Mouse (Mus musculus): ENCODE measurements around the gene Serping1. TPM values are rescaled to one million over a fixed set of nuclear protein-coding genes. Genes with fewer than 3 reads are reported as not detected.

The Serping1 gene
- total RNA-seq, 2 experiments from 2014 or later, result not detected

DNA sequence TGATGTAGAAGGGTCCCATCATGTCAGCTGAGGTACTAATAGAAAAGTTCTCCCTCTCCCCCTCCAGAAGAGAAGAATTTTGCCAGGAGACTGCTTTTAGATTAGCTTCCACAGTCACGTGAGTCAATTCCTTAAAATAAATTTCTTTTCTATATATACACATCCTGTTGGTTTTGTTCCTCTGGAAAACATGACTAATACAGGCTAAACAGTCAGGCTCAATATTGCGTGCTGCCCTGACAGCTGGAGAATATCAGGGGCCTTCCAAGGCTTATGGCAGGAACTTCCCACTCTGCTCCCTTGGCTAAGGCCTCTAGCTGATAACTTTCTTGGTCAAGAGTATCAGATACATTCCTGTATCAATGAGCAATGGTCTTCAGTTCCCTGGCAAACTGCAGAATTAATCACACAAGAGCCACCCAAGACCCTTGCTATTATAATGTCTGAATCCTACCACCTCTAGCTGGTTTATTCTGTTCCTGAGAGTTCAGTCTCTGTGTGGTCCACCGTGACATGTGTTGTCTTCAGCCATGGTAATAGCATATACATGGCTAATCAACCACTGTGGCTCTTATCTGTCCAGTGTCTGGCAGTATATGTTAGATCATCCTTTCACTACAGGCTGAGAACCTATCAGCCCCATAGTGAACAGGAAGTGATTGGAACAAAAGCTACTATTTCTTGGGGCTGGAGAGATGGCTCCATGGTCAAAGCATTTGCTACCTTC is 8.8 kb upstream of the Serping1 start:
- no peak for ATAC-seq (replicated peaks; ENCODE audit: poor library complexity)

DNA sequence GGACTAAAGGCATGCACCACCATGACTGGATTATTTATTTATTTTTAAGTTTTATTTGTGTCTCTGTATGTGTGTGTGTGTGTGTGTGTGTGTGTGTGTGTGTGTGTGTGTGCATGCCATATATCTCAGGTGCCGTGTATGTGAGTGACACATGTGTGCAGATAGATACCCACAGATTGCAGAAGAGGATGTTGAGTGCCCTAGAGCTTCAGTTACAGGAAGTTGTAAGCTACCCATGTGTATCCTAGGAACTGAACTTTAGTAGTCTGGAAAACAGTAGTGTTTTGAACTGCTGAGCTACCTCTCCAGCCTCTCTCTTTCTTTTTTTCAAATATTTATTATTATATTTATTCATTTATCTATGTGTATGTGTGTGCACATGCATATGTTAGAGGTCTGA is 8.1 kb upstream of the Serping1 start:
- ATAC-seq (replicated peaks; ENCODE audit: poor library complexity), result peak; percentile 75

DNA sequence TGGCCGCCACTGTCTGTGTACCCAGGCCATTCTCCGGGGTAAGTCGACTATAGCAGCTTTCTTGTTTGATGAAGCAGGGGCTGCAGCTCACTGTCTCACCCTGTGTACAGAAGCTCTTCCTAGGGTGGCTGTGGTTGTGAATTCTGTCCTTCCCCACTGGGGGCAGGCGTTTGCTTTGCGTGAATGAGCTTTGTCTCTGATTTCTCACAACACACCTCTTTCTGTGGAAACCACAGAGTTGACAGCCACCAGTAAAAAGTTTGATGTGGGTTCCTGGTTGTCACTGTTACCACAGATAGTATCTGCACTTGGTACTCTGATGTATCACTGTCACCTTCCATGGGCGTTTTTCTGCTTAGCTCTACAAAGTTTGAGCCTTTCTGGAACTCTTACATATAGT is 4.0 kb upstream of the Serping1 start:
- peak; percentile 90 for ATAC-seq (replicated peaks; ENCODE audit: poor library complexity)

GRCm38 (mm10) chr2:84777706-84778105 is 2.5 kb upstream of the Serping1 start:
- no peak for ATAC-seq (replicated peaks; ENCODE audit: poor library complexity)

DNA sequence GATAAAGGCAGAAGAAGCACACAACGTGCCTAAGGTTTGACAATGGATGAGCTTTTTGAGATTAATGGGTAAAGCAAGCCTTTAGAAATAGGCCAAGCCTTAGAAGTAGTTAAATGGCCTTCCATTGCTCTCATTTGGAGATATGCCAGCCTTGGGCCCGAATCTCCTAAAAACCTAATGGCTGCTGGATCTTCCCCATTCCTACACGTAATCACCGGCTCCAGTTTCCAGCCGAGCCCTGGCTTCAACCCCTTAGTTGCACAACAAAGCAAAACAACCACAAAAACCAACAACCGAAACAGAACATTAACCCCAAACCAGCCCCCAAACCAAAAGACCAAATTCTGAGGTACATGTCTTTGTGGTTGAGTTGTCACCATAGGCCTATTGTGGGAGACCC is 421 bp upstream of the Serping1 start:
- peak; percentile 29; the same call in 1 of the 2 replicates for ATAC-seq (replicated peaks; ENCODE audit: poor library complexity)

DNA sequence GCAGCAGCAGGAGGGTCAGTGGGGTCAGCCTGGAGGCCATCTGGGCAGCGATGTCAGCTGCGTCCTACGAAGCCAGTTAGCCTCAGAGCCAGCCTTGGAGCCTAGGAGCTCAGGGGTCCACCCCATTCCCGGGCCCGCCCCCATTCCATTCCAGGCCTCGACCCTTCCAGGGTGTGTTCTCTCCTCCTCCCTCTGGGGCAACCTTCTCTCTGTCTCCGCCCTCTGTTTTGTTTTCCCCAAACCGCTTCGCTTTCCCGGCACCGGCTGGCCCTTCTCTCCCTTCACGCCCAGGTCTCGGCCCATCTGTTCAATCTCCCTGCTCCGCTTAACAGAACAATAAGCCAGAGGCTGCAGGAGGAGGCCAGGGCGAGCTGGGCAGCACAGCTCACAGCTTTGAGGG is 493 bp downstream of the Serping1 start:
- no peak for ATAC-seq (replicated peaks; ENCODE audit: poor library complexity)

GRCm38 (mm10) chr2:84773195-84773594 is 2.0 kb downstream of the Serping1 start:
- ATAC-seq (replicated peaks; ENCODE audit: poor library complexity), result no peak

- no peak for ATAC-seq (replicated peaks; ENCODE audit: poor library complexity)
These were observed 2.8 kb downstream of the Serping1 start for GRCm38 (mm10) chr2:84772454-84772853.

- no peak for ATAC-seq (replicated peaks; ENCODE audit: poor library complexity)
These were observed 4.7 kb downstream of the Serping1 start for GRCm38 (mm10) chr2:84770501-84770900.

DNA sequence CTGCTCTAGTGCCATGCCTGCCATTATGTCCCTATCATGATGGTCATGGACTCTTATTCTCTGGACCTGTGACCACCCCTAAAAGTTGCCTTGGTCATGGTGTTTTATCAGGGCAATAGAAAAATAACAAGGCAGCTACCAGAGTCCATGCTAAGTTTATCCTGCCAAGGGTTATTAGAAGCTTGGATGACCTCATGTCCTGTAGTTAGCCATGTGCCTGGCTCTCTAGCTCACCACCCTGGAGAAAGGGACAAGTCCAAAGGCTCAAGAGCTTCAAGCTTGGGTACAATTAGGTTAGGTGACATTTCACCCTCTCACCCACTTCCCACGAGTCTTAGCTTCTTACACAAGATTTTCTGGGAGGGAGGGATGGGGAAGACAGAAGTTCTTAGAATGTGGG is 12.4 kb downstream of the Serping1 start:
- ATAC-seq (replicated peaks; ENCODE audit: poor library complexity), result no peak

GRCm38 (mm10) chr2:84762295-84762694 is 12.9 kb downstream of the Serping1 start:
- no peak for ATAC-seq (replicated peaks; ENCODE audit: poor library complexity)

DNA sequence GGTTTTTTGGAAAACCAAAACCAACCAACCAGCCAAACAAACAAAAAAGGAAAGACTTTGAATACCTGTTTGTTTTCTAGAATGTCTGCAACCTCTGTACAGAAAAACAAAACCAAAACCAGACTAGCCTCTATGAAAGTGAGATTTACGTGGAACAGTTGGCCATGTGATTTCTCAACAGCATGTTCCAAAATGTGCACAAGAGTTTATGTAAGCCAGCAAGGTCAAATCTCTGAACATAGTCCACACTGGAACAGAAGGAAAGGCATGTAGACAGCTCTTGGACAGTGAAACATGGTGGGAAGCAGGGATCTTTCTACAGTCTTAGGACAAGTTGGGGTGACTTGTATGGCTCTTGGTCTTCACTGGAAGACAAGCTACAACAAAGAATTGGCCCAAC is 13.4 kb downstream of the Serping1 start:
- no peak for ATAC-seq (replicated peaks; ENCODE audit: poor library complexity)

GRCm38 (mm10) chr2:84761309-84761708 is 13.9 kb downstream of the Serping1 start:
- ATAC-seq (replicated peaks; ENCODE audit: poor library complexity), result no peak

DNA sequence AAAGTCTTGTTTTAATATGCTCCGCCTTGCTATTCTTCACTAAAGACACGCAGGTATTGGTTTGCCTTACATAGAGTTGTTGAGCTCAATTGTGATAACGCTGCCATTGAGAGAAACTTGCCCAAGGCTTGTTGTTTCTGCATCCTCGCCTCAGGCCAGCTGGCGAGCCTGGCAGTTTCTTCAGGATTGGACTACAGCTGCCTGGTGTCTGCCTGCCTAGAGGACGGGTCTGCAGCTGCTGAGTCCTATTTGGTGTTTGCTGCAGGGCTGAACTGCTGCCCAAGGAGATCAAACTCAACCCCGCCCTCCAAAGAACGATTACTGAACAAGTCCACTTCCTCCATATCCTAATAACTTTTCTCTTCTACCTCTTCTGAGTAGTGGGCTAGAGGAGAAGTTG is 14.5 kb downstream of the Serping1 start:
- ATAC-seq (replicated peaks; ENCODE audit: poor library complexity), result no peak

- peak; percentile 96 for ATAC-seq (replicated peaks; ENCODE audit: poor library complexity)
These were observed 16.6 kb downstream of the Serping1 start for GRCm38 (mm10) chr2:84758542-84759127.

DNA sequence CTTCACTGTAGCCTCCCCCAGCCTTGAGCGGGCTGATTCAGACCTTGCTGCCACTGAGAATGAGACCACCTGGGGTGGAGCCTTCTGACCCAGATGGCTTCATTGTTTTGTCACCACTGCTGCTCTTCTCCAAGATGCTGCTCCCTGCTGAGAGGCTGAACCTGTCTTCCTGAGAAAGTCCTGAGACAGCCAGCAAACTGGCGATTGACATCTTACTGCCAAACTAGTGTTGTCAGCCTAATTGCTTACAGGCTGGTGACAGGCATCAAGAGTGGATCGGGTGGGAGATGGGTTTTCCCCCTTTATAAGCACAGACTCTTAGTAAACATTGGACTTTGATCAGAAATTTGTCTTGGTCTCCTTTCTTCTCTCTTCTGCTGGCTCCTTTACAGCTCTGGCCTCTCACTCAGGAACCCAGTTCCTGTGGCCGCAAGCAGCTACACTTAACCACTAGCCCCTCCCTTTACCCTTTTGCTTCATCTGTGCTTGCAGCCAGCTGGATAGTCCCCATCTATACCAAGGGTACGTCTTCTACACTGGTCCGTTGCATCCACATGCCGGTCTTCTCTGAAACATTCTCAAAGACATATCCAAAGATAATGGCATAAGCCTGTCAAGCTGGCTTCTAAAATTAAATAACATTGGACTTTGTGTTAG is 18.1 kb downstream of the Serping1 start:
- ATAC-seq (replicated peaks; ENCODE audit: poor library complexity), result peak; percentile 59

- ATAC-seq (replicated peaks; ENCODE audit: poor library complexity), result no peak
These were observed 19.0 kb downstream of the Serping1 start for GRCm38 (mm10) chr2:84756245-84756644.

- no peak for ATAC-seq (replicated peaks; ENCODE audit: poor library complexity)
These were observed 25.1 kb downstream of the Serping1 start for GRCm38 (mm10) chr2:84750115-84750514.

- ATAC-seq (replicated peaks; ENCODE audit: poor library complexity), result no peak
These were observed 31.1 kb downstream of the Serping1 start for GRCm38 (mm10) chr2:84744126-84744525.

- peak; percentile 61 for ATAC-seq (replicated peaks; ENCODE audit: poor library complexity)
These were observed 31.7 kb downstream of the Serping1 start, which contains the start of gene Gm19426 for GRCm38 (mm10) chr2:84743561-84743960. Gene Gm19426 (minus strand): TSS chr2:84743655.

- peak; percentile 34 for ATAC-seq (replicated peaks; ENCODE audit: poor library complexity)
These were observed 32.6 kb downstream of the Serping1 start for GRCm38 (mm10) chr2:84742451-84743283.

All from megakaryocyte progenitor cell, adult 5-6 weeks (primary cell).